ENCODE assay signal across 8 mouse cellular contexts in the genomic region with DNA sequence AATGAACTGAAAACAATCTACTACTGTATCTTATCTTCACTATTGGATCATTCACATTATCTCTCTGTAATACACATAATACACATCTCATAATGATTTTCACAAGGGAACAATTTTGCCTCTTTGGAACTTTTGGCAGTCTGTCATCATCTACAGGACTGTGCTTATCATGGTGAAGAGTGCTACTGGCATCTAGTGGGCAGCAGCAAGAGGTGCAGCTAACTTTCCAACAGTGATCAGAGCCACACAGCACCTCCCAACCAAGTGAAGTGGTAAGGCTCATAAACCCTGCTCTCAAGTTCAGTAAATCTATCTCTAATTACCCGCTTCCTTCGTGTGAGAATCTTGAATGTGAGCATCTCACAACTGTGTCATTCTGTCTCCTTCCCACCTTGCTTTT. TPM values are rescaled to one million over a fixed set of nuclear protein-coding genes. Genes with fewer than 3 reads are reported as not detected.
DNase-seq lines count a peak whose midpoint lies in the region; ATAC-seq and TF ChIP-seq lines count a peak whose summit lies in the region.

No protein-coding gene starts in this region.

- peaks cover 19% of the 10 kb centered on the region; the same call in 1 of the 2 replicates for H3K36me3 ChIP-seq in intestine, embryonic 14.5 days (ENCODE audit: control insufficient read depth, insufficient read depth, low read length)
- 0 out of 2 replicates have a peak, but pooled peaks cover 4% of the 10 kb centered on the region for H3K36me3 ChIP-seq in splenic B cell, adult 2 months (ENCODE audit: control insufficient read depth, insufficient read depth, low read length, poor library complexity, severe bottlenecking)

- peak; percentile 16 for DNase-seq in urinary bladder, postnatal 25 days (ENCODE audit: low spot score)
- DNase-seq in urinary bladder, postnatal 10 days (ENCODE audit: low spot score): no peak
- DNase-seq in cerebellum, adult 2 months: peak; percentile 45 to 55
- DNase-seq in forelimb bud, embryonic 11.5 days (ENCODE audit: low read depth, low spot score): peak; percentile 68
- no peak for DNase-seq in intestine, embryonic 14.5 days (ENCODE audit: low spot score)
- DNase-seq in left cerebral cortex, adult 2 months (ENCODE audit: extremely low spot score in 1 of 2, low spot score in 2 of 2): peak; percentile 46 to 47
- DNase-seq in splenic B cell, adult 2 months (ENCODE audit: low read depth, low spot score): peak; percentile 46

- 22% methylated on average over 2 of the region's 2 CpGs for WGBS in cerebellum, adult 2 months
- 37% methylated on average over 2 of the region's 2 CpGs for WGBS in intestine, embryonic 14.5 days

- no peak overlapping the region for H3K9ac ChIP-seq in intestine, embryonic 14.5 days (ENCODE audit: low read length)

- peaks cover 3% of the 10 kb centered on the region; the same call in 1 of the 2 replicates for H3K4me1 ChIP-seq in cerebellum, adult 2 months (ENCODE audit: control insufficient read depth, insufficient read depth, low read length)
- no peaks in the 10 kb centered on the region for H3K4me1 ChIP-seq in intestine, embryonic 14.5 days (replicated peaks; ENCODE audit: control insufficient read depth, insufficient read depth, low read length)

- TF ChIP-seq POLR2A in cerebellum, adult 2 months (IDR thresholded peaks at IDR 0.05; ENCODE audit: borderline replicate concordance, insufficient read depth, low read length): no peak

- no peak overlapping the region for H3K27ac ChIP-seq in cerebellum, adult 2 months (ENCODE audit: insufficient read depth, low read length)
- H3K27ac ChIP-seq in intestine, embryonic 14.5 days (ENCODE audit: low read depth): no peak overlapping the region
- H3K27ac ChIP-seq in left cerebral cortex, adult 2 months: no peak overlapping the region

- 0 out of 2 replicates have a peak, but pooled peaks have one; percentile 55 for ATAC-seq in intestine, embryonic 14.5 days (replicated peaks; ENCODE audit: low FRiP score, low TSS enrichment, low read depth)
- peak; percentile 94 for ATAC-seq in megakaryocyte progenitor cell, adult 5-6 weeks (replicated peaks; ENCODE audit: poor library complexity)

- no peak overlapping the region for H3K4me2 ChIP-seq in intestine, embryonic 14.5 days (ENCODE audit: low read length)

- TF ChIP-seq CTCF in cerebellum, adult 2 months (IDR thresholded peaks at IDR 0.05; ENCODE audit: borderline replicate concordance, insufficient read depth, low read depth, low read length): peak; percentile 93
- peak; percentile 94 for TF ChIP-seq CTCF in left cerebral cortex, adult 2 months (IDR thresholded peaks at IDR 0.05)

- H3K4me3 ChIP-seq in cerebellum, adult 2 months (replicated peaks; ENCODE audit: insufficient read depth, low read depth, low read length): no peak overlapping the region
- H3K4me3 ChIP-seq in intestine, embryonic 14.5 days (ENCODE audit: low read depth, low read length): no peak overlapping the region
- H3K4me3 ChIP-seq in left cerebral cortex, adult 2 months: no peak overlapping the region

- no peaks in the 10 kb centered on the region for H3K27me3 ChIP-seq in cerebellum, adult 2 months (ENCODE audit: control insufficient read depth, insufficient read depth, low read length)
- no peaks in the 10 kb centered on the region for H3K27me3 ChIP-seq in intestine, embryonic 14.5 days (replicated peaks; ENCODE audit: control insufficient read depth, insufficient read depth, low read length)
- no peaks in the 10 kb centered on the region for H3K27me3 ChIP-seq in splenic B cell, adult 2 months (ENCODE audit: control insufficient read depth, insufficient read depth, low read length, poor library complexity, severe bottlenecking)

- intact Hi-C loops in left cerebral cortex, adult 2 months (cut with DNase I): loop anchor here (1.0 to 2.0 kb wide), 2 partner anchors 203 to 827 kb away; no protein-coding TSS in a partner anchor

- no peaks in the 10 kb centered on the region for H3K9me3 ChIP-seq in intestine, embryonic 14.5 days (ENCODE audit: control insufficient read depth, low read length)

RNA-seq across cellular contexts. Expression of a gene that starts 44.2 kb away (rescaled TPM):
- polyA plus RNA-seq in cerebellum, adult 2 months (2012; rRNA removed): 29.7 and 34.0 TPM in 2 replicates
- polyA plus RNA-seq in intestine, embryonic 14.5 days (2014; fragmentation: Nextera tagmentation; extraction: Ambion mirVana): 63.1 and 64.2 TPM in 2 replicates
- total RNA-seq in left cerebral cortex, adult 2 months (2021): 10 to 100 TPM; 63.8 to 64.7 TPM
- total RNA-seq in megakaryocyte progenitor cell, adult 5-6 weeks (2015): 18.9 and 24.4 TPM in 2 replicates
- 44.8 and 65.8 TPM in 2 replicates for total RNA-seq in megakaryocyte progenitor cell, adult 5-6 weeks (2017)

Comparison
In these comparisons a context has a peak if more than half of its experiments do, and no peak if none do; other contexts are left out.
1. DNase-seq: peak in urinary bladder, postnatal 25 days (single experiment), cerebellum, adult 2 months (2 of 2), forelimb bud, embryonic 11.5 days (single experiment), left cerebral cortex, adult 2 months (2 of 2) and splenic B cell, adult 2 months (single experiment); none in urinary bladder, postnatal 10 days (single experiment) and intestine, embryonic 14.5 days (single experiment).